Mouse (Mus musculus): ENCODE results near the gene Ubd. TPM values are rescaled to one million over a fixed set of nuclear protein-coding genes. Genes with fewer than 3 reads are reported as not detected.

Ubd gene
- polyA plus RNA-seq (2015; fragmentation: Nextera tagmentation; extraction: Ambion mirVana), result not detected in 2 replicates

GRCm38 (mm10) chr17:37193656-37194055, at the start of gene Ubd:
Ubd (plus strand) TSS chr17:37193892.
- no peak for ATAC-seq

GRCm38 (mm10) chr17:37161394-37161793, 32.3 kb upstream of the Ubd start, which contains the start of gene Olfr93:
Olfr93 (minus strand) TSS chr17:37161494.
- no peak within 1 kb of the TSS for H3K4me3 ChIP-seq (ENCODE audit: low read depth, low read length)
- no peak within 1 kb of the TSS for H3K4me2 ChIP-seq (replicated peaks; ENCODE audit: low read depth, low read length)
- H3K27me3 ChIP-seq (replicated peaks; ENCODE audit: insufficient read depth, low read length), result no peaks in the 10 kb centered on the region
- no peaks in the 10 kb centered on the region for H3K36me3 ChIP-seq (ENCODE audit: insufficient read depth, low read length)
- no peaks in the 10 kb centered on the region for H3K4me1 ChIP-seq (ENCODE audit: insufficient read depth, low read depth, low read length)
- ATAC-seq, result no peak
- H3K9ac ChIP-seq (replicated peaks; ENCODE audit: low read depth), result no peak within 1 kb of the TSS
- DNase-seq (ENCODE audit: low spot score), result no peak
- TF ChIP-seq EP300 (IDR thresholded peaks at IDR 0.05) (no peak), CTCF (IDR thresholded peaks at IDR 0.05) (no peak)
- no peaks in the 10 kb centered on the region for H3K9me3 ChIP-seq (ENCODE audit: low read length)
- no peak within 1 kb of the TSS for H3K27ac ChIP-seq (ENCODE audit: low read length)

More at GRCm38 (mm10) chr17:37193656-37194055, at the start of gene Ubd:
- Histone ChIP-seq H3K27me3 (replicated peaks; ENCODE audit: insufficient read depth, low read length) (peaks cover 13% of the 10 kb centered on the region), H3K9me3 (ENCODE audit: low read length) (no peaks in the 10 kb centered on the region), H3K4me3 (ENCODE audit: low read depth, low read length) (no peak within 1 kb of the TSS), H3K36me3 (ENCODE audit: insufficient read depth, low read length) (no peaks in the 10 kb centered on the region), H3K4me1 (ENCODE audit: insufficient read depth, low read depth, low read length) (no peaks in the 10 kb centered on the region), H3K9ac (replicated peaks; ENCODE audit: low read depth) (no peak within 1 kb of the TSS), H3K27ac (ENCODE audit: low read length) (no peak within 1 kb of the TSS), H3K4me2 (replicated peaks; ENCODE audit: low read depth, low read length) (no peak within 1 kb of the TSS)
- no peak for DNase-seq (ENCODE audit: low spot score)
- WGBS, result 76% methylated on average over 2 of the region's 2 CpGs
- TF ChIP-seq CTCF (IDR thresholded peaks at IDR 0.05), result no peak
- no peak for TF ChIP-seq EP300 (IDR thresholded peaks at IDR 0.05)

- Histone ChIP-seq H3K36me3 (ENCODE audit: insufficient read depth, low read length) (no peaks in the 10 kb centered on the region), H3K9ac (replicated peaks; ENCODE audit: low read depth) (no peak overlapping the region), H3K4me3 (ENCODE audit: low read depth, low read length) (no peak overlapping the region), H3K4me1 (ENCODE audit: insufficient read depth, low read depth, low read length) (no peaks in the 10 kb centered on the region), H3K27ac (ENCODE audit: low read length) (no peak overlapping the region), H3K4me2 (replicated peaks; ENCODE audit: low read depth, low read length) (no peak overlapping the region), H3K27me3 (replicated peaks; ENCODE audit: insufficient read depth, low read length) (no peaks in the 10 kb centered on the region), H3K9me3 (ENCODE audit: low read length) (no peaks in the 10 kb centered on the region)
- ATAC-seq (no peak), DNase-seq (ENCODE audit: low spot score) (no peak)
- no peak for TF ChIP-seq CTCF (IDR thresholded peaks at IDR 0.05)
- no peak for TF ChIP-seq EP300 (IDR thresholded peaks at IDR 0.05)
- 32% methylated on average over 6 of the region's 6 CpGs for WGBS
These were observed 8.2 kb upstream of the Ubd start for GRCm38 (mm10) chr17:37185474-37185873.

GRCm38 (mm10) chr17:37190711-37191110, 3.0 kb upstream of the Ubd start:
- Histone ChIP-seq H3K27me3 (replicated peaks; ENCODE audit: insufficient read depth, low read length) (no peaks in the 10 kb centered on the region; the same call in 1 of the 2 replicates), H3K4me2 (replicated peaks; ENCODE audit: low read depth, low read length) (no peak overlapping the region), H3K9ac (replicated peaks; ENCODE audit: low read depth) (no peak overlapping the region), H3K4me3 (ENCODE audit: low read depth, low read length) (no peak overlapping the region), H3K4me1 (ENCODE audit: insufficient read depth, low read depth, low read length) (no peaks in the 10 kb centered on the region), H3K36me3 (ENCODE audit: insufficient read depth, low read length) (no peaks in the 10 kb centered on the region), H3K9me3 (ENCODE audit: low read length) (no peaks in the 10 kb centered on the region), H3K27ac (ENCODE audit: low read length) (no peak overlapping the region)
- no peak for ATAC-seq
- peak; percentile 24 for DNase-seq (ENCODE audit: low spot score)
- WGBS, result 41% methylated on average over 2 of the region's 2 CpGs
- TF ChIP-seq EP300 (IDR thresholded peaks at IDR 0.05), result no peak
- no peak for TF ChIP-seq CTCF (IDR thresholded peaks at IDR 0.05)

- ATAC-seq (no peak), DNase-seq (ENCODE audit: low spot score) (no peak)
- H3K36me3 ChIP-seq (ENCODE audit: insufficient read depth, low read length), result no peaks in the 10 kb centered on the region
- no peak overlapping the region for H3K27ac ChIP-seq (ENCODE audit: low read length)
- H3K9me3 ChIP-seq (ENCODE audit: low read length), result no peaks in the 10 kb centered on the region
- H3K4me3 ChIP-seq (ENCODE audit: low read depth, low read length), result no peak overlapping the region
- H3K4me1 ChIP-seq (ENCODE audit: insufficient read depth, low read depth, low read length), result no peaks in the 10 kb centered on the region
- H3K27me3 ChIP-seq (replicated peaks; ENCODE audit: insufficient read depth, low read length), result peaks cover 12% of the 10 kb centered on the region
- H3K9ac ChIP-seq (replicated peaks; ENCODE audit: low read depth), result no peak overlapping the region
- no peak for TF ChIP-seq CTCF (IDR thresholded peaks at IDR 0.05)
- no peak for TF ChIP-seq EP300 (IDR thresholded peaks at IDR 0.05)
- no peak overlapping the region for H3K4me2 ChIP-seq (replicated peaks; ENCODE audit: low read depth, low read length)
These were observed 660 bp upstream of the Ubd start for GRCm38 (mm10) chr17:37193032-37193431.

- Histone ChIP-seq H3K27me3 (replicated peaks; ENCODE audit: insufficient read depth, low read length) (peaks cover 13% of the 10 kb centered on the region), H3K9ac (replicated peaks; ENCODE audit: low read depth) (no peak overlapping the region), H3K27ac (ENCODE audit: low read length) (no peak overlapping the region), H3K9me3 (ENCODE audit: low read length) (no peaks in the 10 kb centered on the region), H3K4me1 (ENCODE audit: insufficient read depth, low read depth, low read length) (no peaks in the 10 kb centered on the region), H3K36me3 (ENCODE audit: insufficient read depth, low read length) (no peaks in the 10 kb centered on the region), H3K4me2 (replicated peaks; ENCODE audit: low read depth, low read length) (no peak overlapping the region), H3K4me3 (ENCODE audit: low read depth, low read length) (no peak overlapping the region)
- TF ChIP-seq CTCF (IDR thresholded peaks at IDR 0.05) (no peak), EP300 (IDR thresholded peaks at IDR 0.05) (no peak)
- DNase-seq (ENCODE audit: low spot score) (no peak), ATAC-seq (no peak)
- WGBS, result 87% methylated on average over 5 of the region's 5 CpGs
These were observed 1.1 kb downstream of the Ubd start for GRCm38 (mm10) chr17:37194782-37195181.
